Mouse (Mus musculus): ENCODE data around the gene Vmn1r30. TPM values are rescaled to one million over a fixed set of nuclear protein-coding genes. Genes with fewer than 3 reads are reported as not detected.

The Vmn1r30 gene
- total RNA-seq (2023), result not detected

GRCm38 (mm10) chr6:58443285-58443684 is at the start of gene Vmn1r30:
Gene Vmn1r30 (minus strand): TSS chr6:58443385.

GRCm38 (mm10) chr6:58475230-58475629 is 32.0 kb upstream of the Vmn1r30 start, which contains the start of gene Vmn1r31:
Gene Vmn1r31 (minus strand): TSS chr6:58475330.

Other genes with a start within 250 kb of the Vmn1r30 start
- gene Vmn1r27, start 224.6 kb downstream of the Vmn1r30 start, total RNA-seq (2023), result not detected
- gene Vmn1r28, start 181.3 kb downstream of the Vmn1r30 start, total RNA-seq (2023), result not detected
- gene Vmn1r29, start 141.8 kb downstream of the Vmn1r30 start, total RNA-seq (2023), result not detected
- not detected for gene Vmn1r31, start 31.9 kb upstream of the Vmn1r30 start, total RNA-seq (2023)
- 12.2 TPM for gene Abcg2, start 141.1 kb upstream of the Vmn1r30 start, total RNA-seq (2023)